Mouse (Mus musculus): ENCODE measurements around the gene Gm21988. TPM values are rescaled to one million over a fixed set of nuclear protein-coding genes. Genes with fewer than 3 reads are reported as not detected.
A peak's percentile ranks its signal among the peaks of the same experiment; 100 is the strongest.

The Gm21988 gene
- polyA plus RNA-seq, 1 experiment from 2014 or later: 10.4 TPM

- 91% methylated on average over 4 of the region's 4 CpGs for WGBS
- no peak for ATAC-seq (replicated peaks; ENCODE audit: low FRiP score)
- H3K27me3 ChIP-seq: peaks cover 28% of the 10 kb centered on the region
Measured at GRCm38 (mm10) chr11:70259035-70259434, 19.4 kb upstream of the Gm21988 start.

GRCm38 (mm10) chr11:70254931-70255531 is 15.4 kb upstream of the Gm21988 start, which contains the start of gene Alox12:
Alox12 (minus strand) TSS chr11:70255353.
- no peak within 1 kb of the TSS for H3K27ac ChIP-seq

More at GRCm38 (mm10) chr11:70259035-70259434, 19.4 kb upstream of the Gm21988 start:
- H3K4me3 ChIP-seq (replicated peaks): no peak overlapping the region
- H3K27ac ChIP-seq: no peak overlapping the region
- no peaks in the 10 kb centered on the region for H3K9me3 ChIP-seq (replicated peaks)
- peaks cover 16% of the 10 kb centered on the region for H3K4me1 ChIP-seq
- no peaks in the 10 kb centered on the region for H3K36me3 ChIP-seq
- H3K9ac ChIP-seq: no peak overlapping the region
- H3K4me2 ChIP-seq: no peak overlapping the region

GRCm38 (mm10) chr11:70254337-70254736 is 14.7 kb upstream of the Gm21988 start:
- peaks cover 62% of the 10 kb centered on the region for H3K27me3 ChIP-seq
- no peaks in the 10 kb centered on the region for H3K9me3 ChIP-seq (replicated peaks)
- ATAC-seq (replicated peaks; ENCODE audit: low FRiP score): no peak
- H3K9ac ChIP-seq: peak overlapping the region; percentile 25; the same call in 1 of the 2 replicates
- WGBS: 5% methylated on average over 18 of the region's 18 CpGs
- no peak overlapping the region for H3K27ac ChIP-seq
- no peaks in the 10 kb centered on the region for H3K36me3 ChIP-seq
- H3K4me3 ChIP-seq (replicated peaks): peak overlapping the region; percentile 41
- H3K4me2 ChIP-seq: peak overlapping the region; percentile 67
- H3K4me1 ChIP-seq: peaks cover 22% of the 10 kb centered on the region

More at GRCm38 (mm10) chr11:70254931-70255531, 15.4 kb upstream of the Gm21988 start, which contains the start of gene Alox12:
- peak within 1 kb of the TSS; percentile 25; the same call in 1 of the 2 replicates for H3K9ac ChIP-seq
- H3K4me3 ChIP-seq (replicated peaks): peak within 1 kb of the TSS; percentile 41
- no peaks in the 10 kb centered on the region for H3K36me3 ChIP-seq
- peak; percentile 78 for ATAC-seq (replicated peaks; ENCODE audit: low FRiP score)
- H3K4me2 ChIP-seq: peak within 1 kb of the TSS; percentile 67
- no peaks in the 10 kb centered on the region for H3K9me3 ChIP-seq (replicated peaks)
- 2% methylated on average over 25 of the region's 25 CpGs for WGBS
- peaks cover 22% of the 10 kb centered on the region for H3K4me1 ChIP-seq
- H3K27me3 ChIP-seq: peaks cover 62% of the 10 kb centered on the region

- Histone ChIP-seq H3K4me2 (no peak overlapping the region), H3K27ac (no peak overlapping the region), H3K4me1 (peaks cover 22% of the 10 kb centered on the region), H3K4me3 (replicated peaks) (no peak overlapping the region), H3K9ac (no peak overlapping the region), H3K36me3 (no peaks in the 10 kb centered on the region), H3K9me3 (replicated peaks) (no peaks in the 10 kb centered on the region), H3K27me3 (peaks cover 78% of the 10 kb centered on the region)
- 73% methylated on average over 8 of the region's 8 CpGs for WGBS
- ATAC-seq (replicated peaks; ENCODE audit: low FRiP score): no peak
Measured at GRCm38 (mm10) chr11:70251853-70252252, 12.2 kb upstream of the Gm21988 start.

- no peaks in the 10 kb centered on the region for H3K36me3 ChIP-seq
- no peak for ATAC-seq (replicated peaks; ENCODE audit: low FRiP score)
- H3K4me1 ChIP-seq: peaks cover 17% of the 10 kb centered on the region
- WGBS: 62% methylated on average over 11 of the region's 11 CpGs
- H3K4me3 ChIP-seq (replicated peaks): no peak overlapping the region
- peaks cover 77% of the 10 kb centered on the region for H3K27me3 ChIP-seq
- H3K9ac ChIP-seq: no peak overlapping the region
- H3K27ac ChIP-seq: no peak overlapping the region
- no peaks in the 10 kb centered on the region for H3K9me3 ChIP-seq (replicated peaks)
- H3K4me2 ChIP-seq: no peak overlapping the region
Measured at GRCm38 (mm10) chr11:70250150-70250549, 10.5 kb upstream of the Gm21988 start.

- Histone ChIP-seq H3K27ac (no peak overlapping the region), H3K9ac (no peak overlapping the region), H3K27me3 (peaks cover 56% of the 10 kb centered on the region), H3K4me3 (replicated peaks) (no peak overlapping the region), H3K9me3 (replicated peaks) (no peaks in the 10 kb centered on the region), H3K4me1 (no peaks in the 10 kb centered on the region), H3K4me2 (no peak overlapping the region), H3K36me3 (no peaks in the 10 kb centered on the region)
- 50% methylated on average over 9 of the region's 9 CpGs for WGBS
- ATAC-seq (replicated peaks; ENCODE audit: low FRiP score): no peak
Measured at GRCm38 (mm10) chr11:70247136-70247845, 7.7 kb upstream of the Gm21988 start.

- peaks cover 24% of the 10 kb centered on the region for H3K27me3 ChIP-seq
- H3K4me2 ChIP-seq: no peak overlapping the region
- no peak for ATAC-seq (replicated peaks; ENCODE audit: low FRiP score)
- no peak overlapping the region for H3K4me3 ChIP-seq (replicated peaks)
- no peaks in the 10 kb centered on the region for H3K36me3 ChIP-seq
- H3K27ac ChIP-seq: no peak overlapping the region
- H3K9ac ChIP-seq: no peak overlapping the region
- 73% methylated on average over 11 of the region's 11 CpGs for WGBS
- no peaks in the 10 kb centered on the region for H3K9me3 ChIP-seq (replicated peaks)
- H3K4me1 ChIP-seq: peaks cover 19% of the 10 kb centered on the region
Measured at GRCm38 (mm10) chr11:70242591-70242990, 3.0 kb upstream of the Gm21988 start.

- H3K36me3 ChIP-seq: peaks cover 17% of the 10 kb centered on the region
- WGBS: 13% methylated on average over 23 of the region's 23 CpGs
- H3K4me1 ChIP-seq: peaks cover 45% of the 10 kb centered on the region
- ATAC-seq (replicated peaks; ENCODE audit: low FRiP score): no peak
- H3K4me2 ChIP-seq: peak overlapping the region; percentile 92
- H3K27ac ChIP-seq: peak overlapping the region; percentile 93
- H3K9ac ChIP-seq: peak overlapping the region; percentile 86
- peak overlapping the region; percentile 86 for H3K4me3 ChIP-seq (replicated peaks)
- no peaks in the 10 kb centered on the region for H3K9me3 ChIP-seq (replicated peaks)
- H3K27me3 ChIP-seq: no peaks in the 10 kb centered on the region; the same call in 1 of the 2 replicates
Measured at GRCm38 (mm10) chr11:70238591-70239440, 814 bp downstream of the Gm21988 start.

- H3K27me3 ChIP-seq: no peaks in the 10 kb centered on the region; the same call in 1 of the 2 replicates
- H3K4me1 ChIP-seq: peaks cover 57% of the 10 kb centered on the region
- peak within 1 kb of the TSS; percentile 86 for H3K4me3 ChIP-seq (replicated peaks)
- ATAC-seq (replicated peaks; ENCODE audit: low FRiP score): peak; percentile 92
- H3K27ac ChIP-seq: peak within 1 kb of the TSS; percentile 93
- H3K9ac ChIP-seq: peak within 1 kb of the TSS; percentile 86
- H3K4me2 ChIP-seq: peak within 1 kb of the TSS; percentile 92
- under 1% methylated on average over 70 of the region's 70 CpGs for whole genome bisulfite sequencing
- peaks cover 17% of the 10 kb centered on the region for H3K36me3 ChIP-seq
- no peaks in the 10 kb centered on the region for H3K9me3 ChIP-seq (replicated peaks)
Measured at GRCm38 (mm10) chr11:70237457-70238167, 2.0 kb downstream of the Gm21988 start, which contains the start of gene 0610010K14Rik. 0610010K14Rik (minus strand) TSS chr11:70237914.

GRCm38 (mm10) chr11:70236717-70237116 is 2.9 kb downstream of the Gm21988 start:
- Histone ChIP-seq H3K27ac (peak overlapping the region; percentile 93), H3K4me2 (peak overlapping the region; percentile 92)
- WGBS: 42% methylated on average over 7 of the region's 7 CpGs

GRCm38 (mm10) chr11:70235254-70235900 is 4.3 kb downstream of the Gm21988 start:
- H3K4me2 ChIP-seq: no peak overlapping the region
- 84% methylated on average over 12 of the region's 12 CpGs for WGBS
- H3K36me3 ChIP-seq: peaks cover 17% of the 10 kb centered on the region
- peaks cover 69% of the 10 kb centered on the region for H3K4me1 ChIP-seq
- ATAC-seq (replicated peaks; ENCODE audit: low FRiP score): no peak
- H3K4me3 ChIP-seq (replicated peaks): no peak overlapping the region
- H3K9ac ChIP-seq: no peak overlapping the region
- H3K27ac ChIP-seq: no peak overlapping the region
- H3K9me3 ChIP-seq (replicated peaks): no peaks in the 10 kb centered on the region
- H3K27me3 ChIP-seq: peaks cover 10% of the 10 kb centered on the region

More at GRCm38 (mm10) chr11:70236717-70237116, 2.9 kb downstream of the Gm21988 start:
- Histone ChIP-seq H3K4me1 (peaks cover 65% of the 10 kb centered on the region), H3K9ac (peak overlapping the region; percentile 86), H3K4me3 (replicated peaks) (peak overlapping the region; percentile 86), H3K36me3 (peaks cover 17% of the 10 kb centered on the region), H3K27me3 (peaks cover 1% of the 10 kb centered on the region; the same call in 1 of the 2 replicates), H3K9me3 (replicated peaks) (no peaks in the 10 kb centered on the region)
- ATAC-seq (replicated peaks; ENCODE audit: low FRiP score): no peak
